Mouse (Mus musculus) kidney, adult 9 months (tissue): ENCODE results near the gene Eaf2.

Source experiments
- DNase-seq: peaks from one replicate; pipeline ENCODE4 v3.0.0; 2022

Gene Eaf2

GRCm38 (mm10) chr16:36747767-36748166, 127.0 kb downstream of the Eaf2 start:
- no peak for DNase-seq

- DNase-seq = no peak
Observed at GRCm38 (mm10) chr16:36747068-36747467, 127.7 kb downstream of the Eaf2 start.

- DNase-seq = no peak
Observed at GRCm38 (mm10) chr16:36743580-36743979, 131.2 kb downstream of the Eaf2 start.
